Mouse (Mus musculus) MEL (cell line): Measurements from ENCODE around the gene Cmc2.

Experiments used
- CTCF ChIP-seq, 3 experiments: IDR thresholded peaks in 2 of 3; conservative IDR thresholded peaks in 1 of 3; 2 replicates each; pipeline ENCODE4 v1.5.1; 2011 to 2012; ENCODE audit warnings: low read length in 3 of 3, low read depth in 2 of 3, mild to moderate bottlenecking in 2 of 3, improper control_type of control experiment in 1 of 3, inconsistent platforms in 1 of 3, mixed read lengths in 1 of 3, moderate library complexity in 1 of 3; ENCODE audit not compliant: control insufficient read depth in 1 of 3, insufficient read depth in 1 of 3, poor library complexity in 1 of 3, severe bottlenecking in 1 of 3
- ELF1 ChIP-seq: IDR thresholded peaks from 2 replicates; pipeline ENCODE4 v1.6.1; 2014; ENCODE audit warnings: low read depth, mild to moderate bottlenecking, inconsistent platforms, low read length, improper control_type of control experiment, moderate library complexity
- EP300 ChIP-seq, 2 experiments: IDR thresholded peaks; 2 replicates each; pipeline ENCODE4 v1.6.1; 2011; ENCODE audit warnings: improper control_type of control experiment in 2 of 2, low read length in 2 of 2, low read depth in 1 of 2, mild to moderate bottlenecking in 1 of 2
- GABPA ChIP-seq: IDR thresholded peaks from 2 replicates; pipeline ENCODE4 v1.6.1; 2012; ENCODE audit warnings: low read depth, mild to moderate bottlenecking, inconsistent platforms, low read length, improper control_type of control experiment, moderate library complexity
- GATA1 ChIP-seq: IDR thresholded peaks from 2 replicates; pipeline ENCODE4 v1.6.1; 2011; ENCODE audit warnings: low read depth, low read length, improper control_type of control experiment
- HCFC1 ChIP-seq: IDR thresholded peaks from 2 replicates; pipeline ENCODE4 v1.6.1; 2012; ENCODE audit warnings: low read depth, mild to moderate bottlenecking, inconsistent platforms, low read length, improper control_type of control experiment, moderate library complexity
- KAT2A ChIP-seq: conservative IDR thresholded peaks from 2 replicates; pipeline ENCODE4 v1.6.1; 2012; ENCODE audit warnings: low read depth, low read length, improper control_type of control experiment, inconsistent platforms
- MYC ChIP-seq: IDR thresholded peaks from 2 replicates; pipeline ENCODE4 v1.6.1; 2011; ENCODE audit warnings: low read depth, mild to moderate bottlenecking, low read length, improper control_type of control experiment, moderate library complexity
- POLR2A ChIP-seq, 2 experiments: IDR thresholded peaks; 2 replicates each; pipeline ENCODE4 v1.6.1; 2011 to 2012; ENCODE audit warnings: low read length in 2 of 2, mild to moderate bottlenecking in 2 of 2, control low read depth in 1 of 2, improper control_type of control experiment in 1 of 2, low read depth in 1 of 2, moderate library complexity in 1 of 2; ENCODE audit not compliant: control insufficient read depth in 1 of 2, insufficient read depth in 1 of 2, poor library complexity in 1 of 2
- RAD21 ChIP-seq: IDR thresholded peaks from 2 replicates; pipeline ENCODE4 v1.6.1; 2011; ENCODE audit warnings: mild to moderate bottlenecking, low read depth, low read length, improper control_type of control experiment
- RCOR1 ChIP-seq: IDR thresholded peaks from 2 replicates; pipeline ENCODE4 v1.6.1; 2012; ENCODE audit warnings: low read depth, mild to moderate bottlenecking, inconsistent platforms, low read length, improper control_type of control experiment
- TBP ChIP-seq: IDR thresholded peaks from 2 replicates; pipeline ENCODE4 v1.8.0; 2011; ENCODE audit warnings: low read depth, low read length, improper control_type of control experiment
- ZC3H11A ChIP-seq: IDR thresholded peaks from 2 replicates; pipeline ENCODE4 v1.6.1; 2012; ENCODE audit warnings: low read depth, mild to moderate bottlenecking, inconsistent platforms, low read length, improper control_type of control experiment

DNA sequence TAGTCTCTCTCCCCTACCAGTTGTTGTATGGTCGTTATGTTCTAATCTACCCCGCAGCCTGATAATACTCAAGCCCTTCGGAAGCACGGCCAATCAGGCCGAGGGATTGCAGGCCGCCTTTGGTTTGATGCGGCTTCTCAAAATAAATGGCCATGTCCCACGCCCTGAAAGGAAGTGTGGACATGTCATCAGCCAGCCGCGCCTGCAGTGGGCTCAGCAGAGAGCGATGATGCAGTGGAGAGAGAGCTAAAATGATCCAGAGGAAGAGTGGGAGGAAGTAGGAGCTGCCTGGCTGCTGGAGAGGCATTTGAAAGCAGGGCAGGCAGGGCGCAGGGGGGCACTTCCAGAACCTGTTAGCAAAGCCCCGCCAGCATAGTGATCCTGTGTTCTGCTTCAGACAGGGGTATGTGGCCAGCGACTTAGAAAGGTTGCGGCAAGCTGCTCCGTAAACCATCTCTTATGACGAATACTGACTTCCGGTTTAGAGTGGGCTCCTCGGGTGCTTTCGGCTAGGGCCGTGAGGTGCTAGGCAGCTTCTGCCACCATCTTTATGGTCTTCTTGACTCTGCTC, 25.1 kb upstream of the Cmc2 start:
- no peak for TF ChIP-seq ZC3H11A
- TF ChIP-seq POLR2A (IDR thresholded peaks at IDR 0.05; ENCODE audit: control insufficient read depth in 1 of 2, insufficient read depth in 1 of 2, low read depth in 1 of 2, low read length in 2 of 2, poor library complexity in 1 of 2): no peak
- TF ChIP-seq EP300 (IDR thresholded peaks at IDR 0.05; ENCODE audit: low read depth in 1 of 2, low read length in 2 of 2): peak in 1 of 2 experiments; percentile 45; a peak in 3 of 4 replicates
- no peak for TF ChIP-seq CTCF (IDR thresholded peaks at IDR 0.05 in 2 of 3, conservative IDR thresholded peaks at IDR 0.05 in 1 of 3; ENCODE audit: control insufficient read depth in 1 of 3, insufficient read depth in 1 of 3, low read depth in 2 of 3, low read length in 3 of 3, poor library complexity in 1 of 3, severe bottlenecking in 1 of 3)
- peak; percentile 79; the same call in 1 of the 2 replicates for TF ChIP-seq RCOR1
- no peak for TF ChIP-seq MYC
- peak; percentile 39; the same call in 1 of the 2 replicates for TF ChIP-seq ELF1
- TF ChIP-seq TBP: no peak
- peak; percentile 72 for TF ChIP-seq GATA1
- TF ChIP-seq RAD21: no peak
- TF ChIP-seq KAT2A: no peak
- TF ChIP-seq HCFC1: 0 out of 2 replicates have a peak, but pooled peaks have one; percentile 17
- TF ChIP-seq GABPA: no peak
